Mouse (Mus musculus) urinary bladder, postnatal 10 days (tissue): ENCODE data around the gene Dtwd1.
"Not testable (repeated sequence)": the region's sequence is repeated elsewhere in the genome, so short reads cannot be mapped to it uniquely, and the experiment has no call there.

Experiments
- DNase-seq: peaks from one replicate; pipeline ENCODE4 v3.0.0; 2022; ENCODE audit warnings: low spot score

The Dtwd1 gene

GRCm38 (mm10) chr2:126151855-126152571, at the start of gene Dtwd1, which contains the start of gene Fam227b:
Gene Dtwd1 (plus strand): TSS chr2:126152141.
Gene Fam227b (minus strand): TSS chr2:126152004.
- peak; percentile 95 for DNase-seq

- DNase-seq = no peak
Observed at GRCm38 (mm10) chr2:126147723-126148122, 4.2 kb upstream of the Dtwd1 start.

GRCm38 (mm10) chr2:126165277-126166018, 13.5 kb downstream of the Dtwd1 start:
- no peak for DNase-seq

GRCm38 (mm10) chr2:126166335-126166734, 14.4 kb downstream of the Dtwd1 start:
- no peak for DNase-seq

GRCm38 (mm10) chr2:126166848-126167617, 15.1 kb downstream of the Dtwd1 start:
- no peak for DNase-seq

GRCm38 (mm10) chr2:126171427-126171826, 19.5 kb downstream of the Dtwd1 start:
- DNase-seq = no peak

GRCm38 (mm10) chr2:126191306-126191705, 39.4 kb downstream of the Dtwd1 start:
- DNase-seq = no peak

- DNase-seq = no peak
Observed at GRCm38 (mm10) chr2:126192129-126192528, 40.2 kb downstream of the Dtwd1 start.

GRCm38 (mm10) chr2:126195631-126196356, 43.9 kb downstream of the Dtwd1 start:
- DNase-seq = no peak

- no peak for DNase-seq
Observed at GRCm38 (mm10) chr2:126198971-126199370, 47.0 kb downstream of the Dtwd1 start.

GRCm38 (mm10) chr2:126211011-126211680, 59.2 kb downstream of the Dtwd1 start:
- DNase-seq = no peak

GRCm38 (mm10) chr2:126214800-126215199, 62.9 kb downstream of the Dtwd1 start, which contains the start of gene Gm17555:
Gene Gm17555 (plus strand): TSS chr2:126215100.
- DNase-seq = not testable (repeated sequence)
